Mouse (Mus musculus) common myeloid progenitor, adult 5-6 weeks (primary cell): ENCODE data around the gene Irf2. TPM values are rescaled to one million over a fixed set of nuclear protein-coding genes. Genes with fewer than 3 reads are reported as not detected.

Experiments
- ATAC-seq: replicated peaks from 2 replicates; pipeline ENCODE4 v1.8.0; 2016; ENCODE audit warnings: low read depth, mild to moderate bottlenecking, moderate TSS enrichment, inconsistent platforms; ENCODE audit not compliant: poor library complexity, severe bottlenecking
- total RNA-seq: library from RNA; stranded (forward); fragments of 200-1000, 187-1606 nt; gene quantifications from 2 replicates; pipeline ENCODE4 v1.2.3, GENCODE M21; 2017

Irf2 gene
- total RNA-seq, 1 experiment from 2014 or later, result 60.4 TPM

GRCm38 (mm10) chr8:46789091-46789881 lies 49.8 kb downstream of the Irf2 start:
- ATAC-seq, result peak; percentile 81

- no peak for ATAC-seq
These were observed 52.3 kb downstream of the Irf2 start for GRCm38 (mm10) chr8:46791664-46792371.

- ATAC-seq, result peak; percentile 43
These were observed 53.1 kb downstream of the Irf2 start for GRCm38 (mm10) chr8:46792653-46793052.

GRCm38 (mm10) chr8:46793248-46793647 lies 53.7 kb downstream of the Irf2 start:
- ATAC-seq, result no peak

GRCm38 (mm10) chr8:46794317-46794716 lies 54.8 kb downstream of the Irf2 start:
- no peak for ATAC-seq

GRCm38 (mm10) chr8:46799212-46799611 lies 59.7 kb downstream of the Irf2 start:
- ATAC-seq, result no peak

GRCm38 (mm10) chr8:46799706-46800105 lies 60.2 kb downstream of the Irf2 start:
- ATAC-seq, result peak; percentile 25; the same call in 1 of the 2 replicates

GRCm38 (mm10) chr8:46801153-46801684 lies 61.7 kb downstream of the Irf2 start:
- 0 out of 2 replicates have a peak, but pooled peaks have one; percentile 10 for ATAC-seq

- no peak for ATAC-seq
These were observed 62.5 kb downstream of the Irf2 start for GRCm38 (mm10) chr8:46802009-46802408.

- no peak for ATAC-seq
These were observed 65.2 kb downstream of the Irf2 start for GRCm38 (mm10) chr8:46804721-46805120.

- peak; percentile 72 for ATAC-seq
These were observed 71.6 kb downstream of the Irf2 start for GRCm38 (mm10) chr8:46811021-46811622.

GRCm38 (mm10) chr8:46811944-46812343 lies 72.4 kb downstream of the Irf2 start:
- peak; percentile 55 for ATAC-seq

GRCm38 (mm10) chr8:46812966-46813365 lies 73.4 kb downstream of the Irf2 start:
- no peak for ATAC-seq

GRCm38 (mm10) chr8:46818106-46818989 lies 78.8 kb downstream of the Irf2 start:
- ATAC-seq, result peak; percentile 33

- peak; percentile 94 for ATAC-seq
These were observed 79.4 kb downstream of the Irf2 start for GRCm38 (mm10) chr8:46818990-46819288.

- ATAC-seq, result 0 out of 2 replicates have a peak, but pooled peaks have one; percentile 11
These were observed 89.3 kb downstream of the Irf2 start for GRCm38 (mm10) chr8:46828734-46829413.

GRCm38 (mm10) chr8:46829414-46830111 lies 90.0 kb downstream of the Irf2 start:
- ATAC-seq, result no peak

GRCm38 (mm10) chr8:46830112-46830855 lies 90.8 kb downstream of the Irf2 start:
- no peak for ATAC-seq
